Mouse (Mus musculus): ENCODE results near the gene Ints6. TPM values are rescaled to one million over a fixed set of nuclear protein-coding genes. Genes with fewer than 3 reads are reported as not detected.
"Not testable (repeated sequence)": the region's sequence is repeated elsewhere in the genome, so short reads cannot be mapped to it uniquely, and the experiment has no call there.

The Ints6 gene
- polyA plus RNA-seq, 1 experiment = 3.6 TPM

DNA sequence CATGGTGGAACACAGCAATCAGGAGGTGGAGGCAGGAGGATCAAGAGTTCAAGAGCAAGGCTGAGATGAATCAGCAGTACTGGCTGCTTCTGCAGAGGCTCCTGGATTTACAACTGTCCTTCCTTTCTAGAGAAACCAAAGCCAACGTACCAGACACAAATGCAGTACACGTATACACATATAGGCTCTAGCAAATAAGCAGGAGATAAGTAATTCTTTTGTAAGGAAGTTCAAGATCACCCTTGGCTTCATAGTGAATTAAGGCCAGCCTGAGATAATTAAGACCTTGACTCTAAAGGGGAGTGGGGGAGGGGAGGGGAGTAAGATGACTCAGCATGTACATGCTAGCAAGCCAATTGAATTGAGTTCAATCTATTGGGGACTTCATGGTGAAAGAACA is 9.5 kb downstream of the Ints6 start:
- DNase-seq (ENCODE audit: low read depth) = no peak

DNA sequence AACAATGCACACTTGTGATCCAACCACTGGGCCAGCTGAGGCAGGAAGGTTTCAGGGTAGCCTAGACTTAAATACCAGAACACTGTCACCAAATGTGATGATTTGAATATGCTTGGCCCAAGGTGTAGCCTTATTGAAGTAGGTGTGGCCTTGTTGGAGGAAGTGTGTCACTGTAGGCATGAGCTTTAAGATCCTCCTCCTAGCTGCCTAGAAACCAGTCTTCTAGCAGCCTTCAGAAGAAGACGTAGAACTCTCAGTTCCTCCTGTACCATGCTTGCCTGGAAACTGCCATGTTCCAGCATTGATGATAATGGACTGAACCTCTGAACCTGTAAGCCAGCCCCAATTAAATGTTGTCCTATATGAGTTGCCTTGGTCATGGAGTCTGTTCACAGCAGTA is 25.3 kb downstream of the Ints6 start:
- DNase-seq (ENCODE audit: low read depth) = no peak

DNA sequence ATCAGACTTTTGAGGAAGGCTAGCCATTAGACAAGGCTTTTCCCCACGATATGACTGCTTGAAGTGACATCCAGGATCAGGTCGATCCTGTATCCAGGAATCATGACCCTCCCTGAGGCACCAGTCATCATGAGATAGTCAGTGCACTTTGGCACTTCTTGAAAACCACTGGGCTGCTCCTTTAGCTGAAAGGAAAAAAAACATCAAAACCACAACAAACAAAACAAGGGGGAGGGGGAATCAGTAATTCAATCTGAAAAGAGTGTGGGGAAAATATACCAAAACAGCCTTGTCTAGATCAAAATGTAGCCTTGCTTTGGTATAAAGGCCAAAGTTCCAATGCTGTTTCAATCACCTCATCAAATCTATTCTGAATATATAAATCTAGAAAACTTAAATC is 27.3 kb downstream of the Ints6 start:
- no peak for DNase-seq (ENCODE audit: low read depth)

DNA sequence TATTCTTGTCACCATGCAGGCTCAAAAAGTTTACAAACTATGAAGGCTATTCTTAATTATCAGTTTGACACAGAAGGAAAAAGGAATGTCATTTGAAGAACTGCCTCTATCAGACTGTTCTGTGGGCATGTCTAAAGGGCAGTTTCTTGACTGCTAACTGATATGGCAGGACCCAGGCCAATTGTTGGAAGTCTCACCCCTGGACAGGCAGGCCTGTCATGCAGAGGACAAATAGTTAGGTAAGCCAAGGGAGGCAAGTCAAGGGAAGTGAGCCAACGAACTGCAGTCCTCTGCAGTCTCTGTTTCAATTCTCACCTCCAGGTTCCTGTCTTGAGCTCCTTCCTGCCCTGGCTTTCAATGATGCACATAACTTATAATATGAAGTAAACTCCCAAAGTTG is 29.1 kb downstream of the Ints6 start:
- DNase-seq (ENCODE audit: low read depth) = no peak

DNA sequence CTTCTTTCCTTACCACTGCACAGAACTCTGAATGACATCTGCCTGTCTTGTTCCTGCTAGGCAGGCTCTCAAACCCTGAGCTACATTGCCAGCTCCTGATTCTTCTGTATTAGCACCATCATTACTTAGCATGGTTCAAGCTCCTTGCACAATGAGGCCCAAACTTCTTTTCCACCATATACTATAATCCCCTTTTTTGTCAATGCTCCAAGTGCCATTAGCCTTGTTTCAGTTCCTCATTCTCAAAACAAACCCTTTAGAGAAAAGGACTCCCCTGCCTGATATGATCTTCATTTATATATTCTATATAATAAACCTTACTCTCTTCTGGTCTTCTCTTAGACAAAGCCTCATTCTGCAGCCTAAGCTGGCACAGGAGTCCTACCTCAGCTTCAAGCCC is 36.4 kb downstream of the Ints6 start:
- DNase-seq (ENCODE audit: low read depth) = peak; percentile 13

DNA sequence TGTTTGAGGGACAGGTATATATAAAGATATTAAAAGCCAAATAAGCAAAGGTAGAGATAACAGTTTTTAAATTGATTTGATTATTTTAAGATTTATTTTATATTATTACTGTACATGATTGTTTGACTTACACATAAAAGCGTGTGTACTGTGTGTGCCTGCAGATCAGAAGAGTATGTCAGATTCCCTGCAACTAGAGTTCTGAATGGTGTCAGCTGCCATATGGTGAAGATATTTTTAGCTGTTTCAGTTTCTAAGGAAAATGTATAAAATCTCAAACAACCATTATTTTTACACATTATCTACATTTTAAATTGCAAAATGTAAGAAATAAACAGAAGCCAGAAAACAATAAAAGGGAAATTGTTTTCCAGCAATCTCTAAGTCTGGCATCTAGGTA is 39.3 kb downstream of the Ints6 start:
- DNase-seq (ENCODE audit: low read depth) = no peak

DNA sequence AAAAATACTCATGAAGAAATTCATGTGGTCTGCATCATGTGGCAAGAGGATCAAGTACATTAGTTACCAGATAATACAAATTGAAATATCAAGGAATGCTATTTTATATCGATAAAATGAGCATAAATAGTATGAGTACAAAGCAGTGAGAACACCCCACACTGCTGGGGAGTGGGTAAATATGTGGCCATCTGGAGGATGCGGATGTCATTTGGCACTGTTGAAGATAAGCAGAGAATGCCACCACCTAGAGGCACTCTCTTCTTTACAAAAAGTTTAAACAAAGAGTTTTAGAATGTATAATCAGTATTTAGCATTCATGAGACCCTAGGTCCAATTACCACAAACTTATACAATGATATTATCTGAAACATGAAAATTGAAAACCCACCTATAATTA is 42.8 kb downstream of the Ints6 start:
- no peak for DNase-seq (ENCODE audit: low read depth)

DNA sequence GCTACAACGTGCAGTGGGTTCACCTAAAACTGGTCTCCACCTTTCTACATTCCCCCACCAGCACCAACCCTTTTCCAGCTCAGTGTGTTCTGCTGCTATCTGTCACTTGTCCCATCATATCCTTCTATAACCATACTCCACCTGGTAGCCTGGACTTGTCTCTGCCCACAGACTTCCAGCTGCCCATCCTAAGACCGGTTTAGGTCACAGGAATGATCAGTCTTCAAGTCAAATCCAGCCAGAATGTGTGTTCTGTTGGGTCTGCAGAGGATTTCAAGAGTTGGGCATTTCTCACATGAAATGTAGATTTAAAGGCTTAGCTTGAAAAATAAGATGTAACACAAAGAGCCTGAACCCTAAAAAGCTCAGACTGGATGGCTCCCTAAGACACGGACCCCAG is 87.3 kb downstream of the Ints6 start:
- no peak for DNase-seq (ENCODE audit: low read depth)

DNA sequence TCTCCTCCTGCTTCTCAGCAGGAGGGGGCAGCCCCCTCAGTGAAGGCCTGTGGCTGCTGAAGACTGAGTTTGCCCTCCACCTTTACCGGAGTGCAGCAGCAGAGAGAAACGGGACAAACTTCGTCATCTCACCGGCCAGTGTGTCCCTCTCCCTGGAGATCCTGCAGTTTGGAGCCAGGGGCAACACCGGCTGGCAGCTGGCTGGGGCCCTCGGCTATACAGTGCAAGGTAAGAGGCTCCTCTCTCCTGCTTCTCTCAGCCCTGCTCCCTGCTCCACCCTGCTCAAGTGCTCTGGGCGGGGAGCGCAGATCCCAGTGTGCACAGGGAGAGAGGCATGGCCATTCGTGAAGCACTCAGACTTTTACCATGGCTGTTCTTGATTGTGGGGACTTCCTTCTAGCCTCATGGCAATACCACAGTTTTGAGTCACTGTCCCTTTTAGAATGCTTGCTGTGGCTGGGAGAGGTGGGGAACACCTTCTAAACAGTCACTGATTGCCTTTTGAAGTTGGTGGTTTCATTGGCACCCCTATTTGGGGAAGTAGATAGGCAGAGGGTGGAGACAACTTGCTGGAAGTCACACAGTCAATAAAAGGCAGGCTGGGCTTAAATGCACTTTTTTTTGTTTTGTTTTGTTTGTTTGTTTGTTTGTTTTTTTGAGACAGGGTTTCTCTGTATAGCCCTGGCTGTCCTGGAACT is 95.8 kb downstream of the Ints6 start:
- DNase-seq (ENCODE audit: low read depth) = no peak

DNA sequence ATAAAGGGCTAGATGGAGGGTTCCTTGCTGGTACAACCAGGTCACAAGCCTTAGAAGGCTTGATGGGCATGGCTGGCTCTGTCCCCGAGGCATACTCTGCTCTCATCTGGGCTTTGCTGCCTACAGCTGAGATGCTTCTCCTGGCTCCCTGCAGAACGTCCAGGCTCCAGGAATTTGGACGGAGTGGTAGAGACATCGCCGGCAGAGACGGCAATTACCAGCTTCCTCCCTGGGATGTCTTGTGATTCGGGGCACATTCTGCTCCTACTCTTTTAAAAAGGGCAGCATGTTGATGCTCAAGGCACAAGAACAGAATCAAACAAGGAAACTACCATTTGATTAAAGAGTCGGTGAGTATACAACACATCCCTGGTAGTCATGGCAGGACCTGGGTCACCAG is 97.6 kb downstream of the Ints6 start, which contains the start of gene Serpine3:
Serpine3 (plus strand) TSS at position 301 of the 400 bp plus-strand sequence.
- DNase-seq (ENCODE audit: low read depth) = no peak

DNA sequence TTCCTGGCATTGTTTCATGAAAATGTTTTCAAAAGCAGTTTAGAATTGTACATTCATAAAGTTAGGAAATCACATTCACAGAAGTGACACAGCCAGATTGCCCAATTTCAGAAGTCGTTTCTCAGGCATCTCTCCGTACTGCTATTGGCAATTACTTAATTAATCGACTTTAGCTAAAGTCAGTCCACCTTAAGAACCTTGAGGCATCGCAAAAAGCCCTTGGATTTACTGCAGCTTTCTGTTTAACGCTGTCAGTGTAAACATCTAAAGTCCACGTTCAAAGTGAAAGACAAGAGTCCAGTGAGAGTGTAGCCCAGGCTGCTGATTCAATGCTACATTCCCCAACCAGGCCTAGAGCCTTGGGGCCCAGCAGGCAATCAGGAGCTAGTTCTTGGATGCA is 98.6 kb downstream of the Ints6 start:
- DNase-seq (ENCODE audit: low read depth) = peak; percentile 6

DNA sequence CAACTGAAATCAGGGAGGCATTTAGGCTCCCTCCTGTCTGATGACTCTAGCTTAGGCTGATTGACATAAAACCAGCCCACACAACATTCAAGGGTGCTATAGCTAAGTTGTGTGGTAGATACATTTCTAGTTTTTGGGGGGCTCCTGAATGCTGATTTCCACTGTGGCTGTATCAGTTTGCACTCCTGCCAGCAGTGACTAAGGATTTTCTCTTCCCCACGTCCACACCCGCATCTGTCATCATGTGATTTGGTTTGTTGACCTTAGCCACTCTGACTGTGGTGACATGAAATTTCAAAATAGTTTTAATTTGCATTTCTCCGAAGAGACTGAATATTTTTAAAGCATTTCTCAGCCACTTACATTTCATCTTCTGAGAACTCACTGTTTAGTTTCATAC is 103.5 kb downstream of the Ints6 start:
- DNase-seq (ENCODE audit: low read depth) = no peak

DNA sequence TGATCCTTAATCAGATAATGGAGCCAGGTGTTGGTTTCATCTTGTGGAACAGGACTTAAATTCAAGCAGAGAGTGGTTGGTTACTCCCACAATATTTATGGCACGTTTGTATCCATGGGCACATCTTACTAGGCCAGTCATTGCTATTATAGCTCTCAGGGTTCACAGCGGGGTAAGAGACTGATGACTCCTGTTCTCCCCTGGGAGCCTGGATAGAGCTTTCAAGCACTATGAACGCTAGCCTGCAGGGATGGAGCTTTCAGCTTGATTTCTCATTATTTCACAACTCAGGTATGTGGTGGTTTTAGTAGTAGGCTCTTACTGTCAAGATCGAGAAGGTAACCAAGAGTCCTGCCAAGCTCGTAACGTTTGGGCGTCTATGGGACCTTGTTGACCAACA is 105.0 kb downstream of the Ints6 start:
- no peak for DNase-seq (ENCODE audit: low read depth)

DNA sequence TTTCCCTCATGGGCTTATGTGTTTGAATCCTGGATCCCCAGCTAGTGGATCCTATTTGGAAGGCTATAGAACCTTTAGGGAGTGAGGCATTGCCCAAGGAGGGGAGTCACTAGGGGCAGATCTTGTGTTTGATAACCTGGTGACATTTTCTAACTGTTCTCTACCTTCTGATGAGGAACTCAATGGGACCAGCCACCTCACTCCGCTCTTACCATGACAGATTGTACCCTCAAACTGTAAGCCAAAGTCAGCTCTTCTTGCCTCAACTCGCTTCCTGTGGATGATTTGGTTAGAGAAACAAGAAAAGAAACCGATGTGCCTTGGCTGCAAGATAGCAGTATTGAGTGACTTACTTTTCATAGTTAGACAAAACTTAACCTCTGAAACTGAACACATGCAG is 109.2 kb downstream of the Ints6 start:
- no peak for DNase-seq (ENCODE audit: low read depth)

DNA sequence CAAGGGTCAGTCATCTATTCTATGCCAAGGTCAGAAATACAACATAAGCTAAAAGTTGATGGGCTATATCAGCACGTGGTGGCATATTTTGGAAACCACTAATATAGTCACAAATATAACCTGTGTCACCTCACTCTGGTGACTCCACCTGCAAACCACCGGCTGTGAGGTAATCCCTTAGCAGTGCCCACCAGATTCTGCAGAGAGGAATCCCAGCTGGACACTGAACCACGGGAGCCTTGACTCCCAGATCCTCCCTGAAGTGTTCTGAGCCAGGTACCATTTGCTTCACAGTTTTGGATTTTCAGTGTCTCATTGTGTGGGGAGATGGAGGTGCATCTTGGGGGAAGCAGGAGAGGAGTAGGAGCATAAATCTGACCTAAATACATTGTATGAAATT is 110.6 kb downstream of the Ints6 start:
- DNase-seq (ENCODE audit: low read depth) = no peak

DNA sequence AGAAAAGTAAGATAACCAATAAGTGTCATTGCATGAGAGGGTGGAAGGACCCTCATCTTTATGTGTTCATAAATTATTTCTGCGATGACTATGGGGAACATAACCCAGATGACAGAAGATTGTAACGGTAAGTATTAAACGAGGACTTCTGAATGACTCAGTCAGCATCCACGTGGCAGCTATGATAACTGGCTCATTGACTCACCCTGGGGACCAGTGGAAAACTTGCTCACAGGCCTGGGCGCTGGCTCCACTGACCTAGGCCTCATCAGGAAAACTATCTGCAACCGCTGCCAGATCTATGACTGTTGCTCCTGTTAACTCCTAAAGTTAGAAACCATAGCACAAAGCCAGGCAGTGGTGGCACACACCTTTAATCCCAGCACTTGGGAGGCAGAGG is 112.6 kb downstream of the Ints6 start:
- DNase-seq (ENCODE audit: low read depth) = no peak

DNA sequence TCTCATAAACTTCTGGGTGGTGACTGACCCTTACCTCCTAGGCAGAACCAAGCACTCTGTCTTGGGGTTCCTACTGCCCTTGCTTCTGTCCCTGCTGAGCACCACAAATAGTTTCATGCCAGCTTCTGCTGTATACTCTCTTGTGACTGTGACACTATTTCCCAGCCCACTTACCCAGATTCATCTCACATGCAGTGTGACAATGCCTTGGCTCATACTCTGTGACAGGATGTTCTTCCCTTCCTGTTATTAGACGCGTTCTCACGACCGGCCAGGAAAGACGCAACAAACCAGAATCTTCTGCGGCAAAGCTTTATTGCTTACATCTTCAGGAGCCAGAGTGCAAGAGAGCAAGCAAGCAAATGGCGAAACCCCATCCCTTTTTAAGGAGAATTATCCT is 118.6 kb downstream of the Ints6 start:
- DNase-seq (ENCODE audit: low read depth) = not testable (repeated sequence)

DNA sequence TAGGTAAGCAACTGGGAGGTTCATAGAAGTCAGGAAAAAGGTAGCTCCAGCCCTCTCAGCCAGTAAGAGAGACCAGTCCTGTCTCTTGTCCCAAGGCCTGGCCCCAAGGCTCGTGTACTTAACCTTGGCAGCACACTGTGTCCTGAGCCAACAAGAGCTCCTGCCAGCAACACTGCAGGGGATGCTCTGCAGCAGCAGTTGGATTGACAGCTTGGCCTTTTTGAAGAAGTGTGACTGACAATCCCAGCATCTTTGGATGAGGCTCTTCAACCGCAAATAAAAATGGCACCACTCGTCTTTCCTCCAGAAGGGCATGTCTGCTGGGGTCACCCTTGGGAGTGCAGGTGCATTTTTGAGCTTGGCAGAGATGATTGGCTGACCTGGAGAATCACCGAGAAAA is 120.6 kb downstream of the Ints6 start:
- DNase-seq (ENCODE audit: low read depth) = no peak

DNA sequence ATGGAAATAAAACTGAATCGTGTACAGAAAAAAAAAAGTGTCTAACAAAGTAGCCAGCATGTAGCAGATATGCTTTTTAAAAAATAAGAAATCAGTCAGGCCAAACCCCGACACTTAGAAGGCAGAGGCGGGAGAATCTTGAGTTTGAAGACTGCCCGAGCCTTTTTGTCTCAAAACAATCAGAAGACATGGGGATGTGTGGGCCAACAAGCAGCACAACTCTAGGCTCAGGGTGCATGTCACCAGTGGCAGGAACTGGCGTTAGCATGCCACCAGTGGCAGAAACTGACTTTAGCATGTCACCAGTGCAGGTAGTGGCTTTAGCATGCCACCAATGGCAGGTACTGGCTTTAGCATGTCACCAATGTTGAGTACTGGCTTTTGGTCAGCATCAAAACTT is 121.4 kb downstream of the Ints6 start:
- no peak for DNase-seq (ENCODE audit: low read depth)

DNA sequence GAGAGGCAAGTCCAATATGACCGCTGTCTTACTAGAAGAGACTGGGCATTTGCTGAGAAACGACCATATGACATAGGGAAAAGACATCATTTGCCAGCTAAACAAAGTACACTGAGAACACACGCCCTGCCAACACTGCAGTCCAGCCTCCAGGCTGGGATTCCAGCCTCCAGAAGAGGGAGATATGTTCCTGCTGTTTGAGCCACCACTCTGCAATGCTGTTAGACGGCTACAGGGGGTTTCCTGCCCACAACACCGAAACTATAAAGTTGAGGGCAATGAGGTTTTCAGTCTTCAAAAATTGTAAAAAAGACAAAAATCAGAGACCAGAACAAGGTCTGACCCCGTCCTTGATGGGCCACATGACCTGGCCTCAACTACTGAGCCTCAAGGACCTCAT is 121.9 kb downstream of the Ints6 start:
- no peak for DNase-seq (ENCODE audit: low read depth)

DNA sequence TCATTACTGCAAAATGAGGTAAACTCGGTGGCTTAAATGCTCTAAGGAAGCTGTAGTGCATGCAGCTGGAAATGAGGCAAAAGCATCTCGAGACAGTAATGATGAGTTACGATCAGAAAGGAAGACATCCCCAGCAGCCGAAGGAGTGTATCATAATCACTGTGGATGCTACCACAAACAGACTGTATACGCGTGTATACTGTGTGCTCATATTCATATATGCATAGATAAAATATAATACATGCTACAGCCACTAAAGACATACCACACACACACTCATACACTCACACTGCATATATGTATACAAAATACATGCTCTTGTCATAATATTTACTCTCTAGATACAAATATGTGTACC is 122.6 kb downstream of the Ints6 start:
- DNase-seq (ENCODE audit: low read depth) = no peak

DNA sequence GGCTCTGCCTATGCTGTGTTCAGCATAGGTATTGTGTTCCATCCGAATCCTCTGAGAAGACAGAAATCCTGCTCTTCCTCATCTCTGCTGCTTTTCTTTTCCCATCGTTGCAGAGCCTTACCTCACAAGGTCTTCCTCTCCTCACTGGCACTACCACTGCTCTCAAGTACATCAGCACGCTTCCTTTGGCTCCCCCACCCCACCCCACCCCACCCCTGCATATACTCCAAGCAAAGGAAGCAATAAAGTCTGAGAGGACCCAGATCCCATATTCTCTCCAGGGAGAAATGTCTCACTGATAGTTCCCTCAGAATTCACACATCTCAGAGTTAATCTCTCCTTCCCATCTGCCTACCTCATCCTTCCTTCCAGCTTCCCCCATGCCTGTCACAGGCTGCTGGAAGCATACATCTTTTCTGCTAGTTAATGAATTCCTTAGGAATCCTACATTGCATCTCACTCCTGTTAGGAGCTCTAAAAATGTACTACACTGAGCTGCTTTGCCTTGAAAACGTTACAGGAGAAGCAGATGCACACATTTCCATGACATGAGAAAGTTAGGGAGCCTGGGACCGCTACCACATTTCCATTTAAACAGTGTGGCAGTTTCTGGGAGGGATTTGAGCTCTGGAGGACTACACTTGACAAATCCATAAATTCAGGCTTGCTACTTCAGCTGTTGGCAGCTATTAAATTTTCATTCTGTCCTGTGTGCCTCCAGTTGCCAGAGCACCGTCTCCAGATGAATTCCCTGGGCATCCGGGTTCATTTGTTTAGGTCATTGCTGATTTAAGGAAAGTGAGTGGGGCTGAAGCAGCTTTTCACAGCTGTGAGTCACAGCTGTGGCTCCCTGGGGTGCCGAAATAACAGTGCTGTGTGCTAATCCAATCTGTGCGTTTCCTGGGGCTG is 123.3 kb downstream of the Ints6 start:
- no peak for DNase-seq (ENCODE audit: low read depth)

DNA sequence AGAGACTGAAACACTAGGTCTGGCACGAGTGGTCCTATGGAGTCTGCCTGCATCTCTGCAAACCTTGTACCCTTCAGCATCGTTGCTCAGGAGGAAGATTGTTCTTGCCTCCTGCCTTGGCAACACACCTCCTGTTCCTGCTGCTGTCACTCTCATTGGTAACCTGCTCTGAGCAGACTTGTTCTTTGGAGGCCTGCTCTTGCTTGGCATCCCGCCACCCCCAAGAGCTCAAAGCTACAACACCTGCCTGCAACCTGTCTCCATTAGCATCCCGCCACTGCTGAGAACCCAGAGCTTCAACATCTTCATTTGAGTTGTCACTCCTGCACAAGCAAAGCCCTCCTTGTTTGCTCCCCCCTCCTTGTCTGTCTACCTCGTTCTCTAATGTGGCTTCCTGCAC is 133.0 kb downstream of the Ints6 start:
- DNase-seq (ENCODE audit: low read depth) = no peak
